Mouse (Mus musculus) G1E (cell line): ENCODE measurements around the gene Arap1. TPM values are rescaled to one million over a fixed set of nuclear protein-coding genes. Genes with fewer than 3 reads are reported as not detected.
A peak's percentile ranks its signal among the peaks of the same experiment; 100 is the strongest.

Source experiments
- ATAC-seq: 2 replicates; pipeline ENCODE4 v1.8.0; 2016; ENCODE audit warnings: mild to moderate bottlenecking; ENCODE audit not compliant: insufficient number of reproducible peaks, poor library complexity, low FRiP score, severe bottlenecking; ENCODE audit errors: extremely low read depth
- DNase-seq: peaks from one replicate; pipeline ENCODE4 v3.0.0; 2012; ENCODE audit warnings: low spot score
- H3K27me3 ChIP-seq: 2 replicates; pipeline ENCODE4 v1.6.1; 2012; ENCODE audit warnings: mild to moderate bottlenecking, low read length, inconsistent platforms; ENCODE audit not compliant: insufficient read depth
- H3K36me3 ChIP-seq: replicated peaks from 2 replicates; pipeline ENCODE3; 2012; ENCODE audit warnings: mild to moderate bottlenecking, inconsistent platforms
- H3K4me1 ChIP-seq: 2 replicates; pipeline ENCODE4 v1.6.1; 2012; ENCODE audit warnings: low read depth, low read length, inconsistent platforms, mixed read lengths; ENCODE audit not compliant: insufficient read depth
- H3K4me3 ChIP-seq: 2 replicates; pipeline ENCODE4 v1.5.1; 2012; ENCODE audit warnings: low read depth, mild to moderate bottlenecking, inconsistent platforms, low read length, moderate library complexity, mixed read lengths
- H3K9me3 ChIP-seq: replicated peaks from 2 replicates; pipeline ENCODE4 v1.6.1; 2012; ENCODE audit warnings: inconsistent platforms
- CTCF ChIP-seq: IDR thresholded peaks from 2 replicates; pipeline ENCODE4 v1.5.1; 2012; ENCODE audit warnings: low read depth, low read length, inconsistent platforms, mixed read lengths
- GATA1 ChIP-seq: IDR thresholded peaks from 2 replicates; pipeline ENCODE4 v1.6.1; 2012; ENCODE audit warnings: borderline replicate concordance, low read length, inconsistent platforms, mixed read lengths
- GATA2 ChIP-seq: IDR thresholded peaks from 2 replicates; pipeline ENCODE4 v1.6.1; 2012; ENCODE audit warnings: low read depth, low read length, inconsistent platforms, borderline replicate concordance
- POLR2AphosphoS5 ChIP-seq: IDR thresholded peaks from 2 replicates; pipeline ENCODE4 v1.6.1; 2012; ENCODE audit warnings: low read depth, low read length, inconsistent platforms; ENCODE audit not compliant: insufficient replicate concordance
- TAL1 ChIP-seq: conservative IDR thresholded peaks from 2 replicates; pipeline ENCODE4 v1.6.1; 2012; ENCODE audit warnings: low read depth, low read length, inconsistent platforms, mixed read lengths
- polyA plus RNA-seq: library from polyadenylated mRNA; stranded (reverse); fragments of >175 nt; gene quantifications from 2 replicates; pipeline ENCODE4 v1.2.3, GENCODE M21; 2012
- total RNA-seq, 2 experiments: library from RNA; stranded (forward) in 1 of 2; stranded (reverse) in 1 of 2; fragments of 200-1000 nt in 1 of 2; fragments of >200 nt in 1 of 2; fragmentation: Nextera tagmentation in 1 of 2; gene quantifications; 2 replicates each; pipeline ENCODE4 v1.2.3; 2014 to 2017

Gene Arap1
- total and polyA plus RNA-seq, 3 experiments = 62.0 to 115 (median 67.6) TPM

GRCm38 (mm10) chr7:101341405-101341804 is 6.5 kb upstream of the Arap1 start:
- TF ChIP-seq POLR2AphosphoS5 (no peak), TAL1 (no peak), GATA1 (no peak), GATA2 (no peak), CTCF (no peak)
- no peak overlapping the region for H3K4me3 ChIP-seq

GRCm38 (mm10) chr7:101343135-101343534 is 4.7 kb upstream of the Arap1 start:
- Histone ChIP-seq H3K36me3 (no peaks in the 10 kb centered on the region), H3K9me3 (no peaks in the 10 kb centered on the region), H3K4me1 (peaks cover 24% of the 10 kb centered on the region), H3K27me3 (peaks cover 53% of the 10 kb centered on the region), H3K4me3 (no peak overlapping the region)
- DNase-seq (no peak), ATAC-seq (no peak)
- TF ChIP-seq GATA2 = no peak
- no peak for TF ChIP-seq CTCF
- no peak for TF ChIP-seq POLR2AphosphoS5
- TF ChIP-seq GATA1 = no peak
- no peak for TF ChIP-seq TAL1

More at GRCm38 (mm10) chr7:101341405-101341804, 6.5 kb upstream of the Arap1 start:
- peaks cover 62% of the 10 kb centered on the region for H3K27me3 ChIP-seq
- DNase-seq (no peak), ATAC-seq (no peak)
- no peaks in the 10 kb centered on the region for H3K36me3 ChIP-seq
- H3K9me3 ChIP-seq = no peaks in the 10 kb centered on the region
- H3K4me1 ChIP-seq = peaks cover 10% of the 10 kb centered on the region

GRCm38 (mm10) chr7:101344892-101345291 is 3.0 kb upstream of the Arap1 start:
- TF ChIP-seq GATA1 (no peak), CTCF (no peak), TAL1 (no peak), POLR2AphosphoS5 (no peak), GATA2 (no peak)
- Histone ChIP-seq H3K27me3 (peaks cover 52% of the 10 kb centered on the region), H3K4me1 (peaks cover 33% of the 10 kb centered on the region), H3K9me3 (no peaks in the 10 kb centered on the region), H3K4me3 (no peak overlapping the region), H3K36me3 (no peaks in the 10 kb centered on the region)
- ATAC-seq (no peak), DNase-seq (no peak)

- no peak for ATAC-seq
- peaks cover 46% of the 10 kb centered on the region for H3K27me3 ChIP-seq
These were observed 876 bp upstream of the Arap1 start for GRCm38 (mm10) chr7:101346991-101347390.

GRCm38 (mm10) chr7:101348312-101348711 is 445 bp downstream of the Arap1 start:
- no peak for DNase-seq
- Histone ChIP-seq H3K9me3 (no peaks in the 10 kb centered on the region), H3K27me3 (peaks cover 33% of the 10 kb centered on the region), H3K4me3 (peak overlapping the region; percentile 78), H3K36me3 (peaks cover 16% of the 10 kb centered on the region), H3K4me1 (peaks cover 33% of the 10 kb centered on the region)
- TF ChIP-seq GATA2 = no peak
- TF ChIP-seq POLR2AphosphoS5 = no peak
- no peak for TF ChIP-seq CTCF
- TF ChIP-seq GATA1 = no peak
- TF ChIP-seq TAL1 = no peak
- ATAC-seq = 0 out of 2 replicates have a peak, but pooled peaks have one; percentile 19

More at GRCm38 (mm10) chr7:101346991-101347390, 876 bp upstream of the Arap1 start:
- Histone ChIP-seq H3K4me3 (no peak overlapping the region), H3K9me3 (no peaks in the 10 kb centered on the region), H3K4me1 (peaks cover 33% of the 10 kb centered on the region), H3K36me3 (peaks cover 4% of the 10 kb centered on the region)
- no peak for DNase-seq
- TF ChIP-seq GATA2 (no peak), GATA1 (no peak), CTCF (no peak)

GRCm38 (mm10) chr7:101349861-101350260 is 2.0 kb downstream of the Arap1 start:
- Histone ChIP-seq H3K36me3 (peaks cover 26% of the 10 kb centered on the region), H3K27me3 (peaks cover 18% of the 10 kb centered on the region), H3K9me3 (no peaks in the 10 kb centered on the region), H3K4me3 (no peak overlapping the region), H3K4me1 (peaks cover 33% of the 10 kb centered on the region)
- TF ChIP-seq GATA2 = no peak
- TF ChIP-seq GATA1 = no peak
- TF ChIP-seq POLR2AphosphoS5 = no peak
- TF ChIP-seq CTCF = no peak
- TF ChIP-seq TAL1 = no peak
- ATAC-seq (no peak), DNase-seq (no peak)

GRCm38 (mm10) chr7:101352404-101352803 is 4.5 kb downstream of the Arap1 start:
- Histone ChIP-seq H3K4me1 (peaks cover 26% of the 10 kb centered on the region), H3K36me3 (peaks cover 30% of the 10 kb centered on the region)
- ATAC-seq = no peak

More at GRCm38 (mm10) chr7:101352404-101352803, 4.5 kb downstream of the Arap1 start:
- no peak overlapping the region for H3K4me3 ChIP-seq
- no peaks in the 10 kb centered on the region for H3K9me3 ChIP-seq
- TF ChIP-seq CTCF = no peak
- TF ChIP-seq TAL1 = no peak
- no peak for TF ChIP-seq POLR2AphosphoS5
- DNase-seq = no peak
- peaks cover 7% of the 10 kb centered on the region; the same call in 1 of the 2 replicates for H3K27me3 ChIP-seq
